Mouse (Mus musculus): ENCODE results near the gene Fbxl15.

DNA sequence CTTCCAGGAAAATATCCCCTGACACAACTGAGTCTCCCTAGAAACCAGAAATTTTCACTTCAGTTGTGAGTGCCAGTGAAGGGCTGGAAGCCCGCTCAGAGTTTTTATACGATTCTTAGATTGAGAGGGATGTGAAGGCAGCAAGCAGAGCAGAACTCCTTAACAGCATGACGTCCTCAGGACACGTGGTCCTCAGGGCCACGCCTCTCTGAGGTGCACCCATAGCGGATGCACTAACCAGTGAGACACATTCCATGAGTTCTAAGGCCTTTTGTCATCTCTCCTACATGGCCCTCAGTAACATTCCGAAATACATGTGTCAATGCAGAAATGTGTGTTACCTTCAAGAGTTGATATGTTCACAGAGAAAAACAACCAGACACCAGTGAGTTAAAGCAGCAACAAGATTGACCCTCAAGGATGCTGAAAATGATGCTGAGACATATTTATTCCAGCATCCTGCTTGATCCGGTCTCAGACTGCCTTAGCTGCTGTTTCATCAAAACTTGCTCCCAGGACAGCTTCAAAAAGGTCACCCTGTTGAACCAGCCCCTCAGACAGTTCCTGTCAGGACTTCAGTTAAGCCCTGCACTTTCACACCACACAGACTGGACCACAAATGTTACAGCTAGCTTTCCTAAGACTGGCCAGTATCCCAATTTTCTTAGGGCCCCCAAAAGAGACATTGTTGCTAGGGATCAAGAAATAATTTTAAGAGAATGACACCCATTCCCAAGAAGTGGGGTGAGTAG is 27.5 kb upstream of the Fbxl15 start:
- TF ChIP-seq CTCF (IDR thresholded peaks at IDR 0.05; ENCODE audit: borderline replicate concordance, extremely low read depth, insufficient read depth, insufficient read length): no peak
- no peak for TF ChIP-seq POLR2A (IDR thresholded peaks at IDR 0.05; ENCODE audit: borderline replicate concordance, extremely low read depth, insufficient read depth, insufficient read length, poor library complexity, severe bottlenecking)
